Mouse (Mus musculus) forebrain, embryonic 10.5 days (tissue): ENCODE measurements around the gene Cd48. TPM values are rescaled to one million over a fixed set of nuclear protein-coding genes. Genes with fewer than 3 reads are reported as not detected.
"Not testable (repeated sequence)": the region's sequence is repeated elsewhere in the genome, so short reads cannot be mapped to it uniquely, and the experiment has no call there.

Source experiments
- DNase-seq: peaks from one replicate; pipeline ENCODE4 v3.0.0-alpha.2; 2017; ENCODE audit warnings: low spot score; ENCODE audit errors: extremely low spot score
- H3K27ac ChIP-seq: fragments of 300-500 bp; sonication (generic); 2 replicates; pipeline ENCODE4 v1.5.1; 2016; ENCODE audit warnings: mild to moderate bottlenecking
- H3K27me3 ChIP-seq: fragments of 300-500 bp; sonication (generic); 2 replicates; pipeline ENCODE4 v1.6.1; 2016; ENCODE audit warnings: mild to moderate bottlenecking; ENCODE audit not compliant: poor library complexity, severe bottlenecking
- H3K36me3 ChIP-seq: fragments of 300-500 bp; sonication (generic); replicated peaks from 2 replicates; pipeline ENCODE4 v1.6.1; 2016; ENCODE audit warnings: mild to moderate bottlenecking, moderate library complexity
- H3K4me1 ChIP-seq: fragments of 300-500 bp; sonication (generic); 2 replicates; pipeline ENCODE4 v1.6.1; 2016
- H3K4me3 ChIP-seq: fragments of 300-500 bp; sonication (generic); 2 replicates; pipeline ENCODE4 v1.5.1; 2016; ENCODE audit warnings: mild to moderate bottlenecking, moderate library complexity
- H3K9me3 ChIP-seq: fragments of 300-500 bp; sonication (generic); 2 replicates; pipeline ENCODE4 v1.6.1; 2016; ENCODE audit warnings: mild to moderate bottlenecking, moderate library complexity
- WGBS: fragments of 180-500 bp; shearing (Covaris S2); methylation state at CpG from one replicate; pipeline ENCODE4 v1.1.7; 2016; 5-methylcytosine and 5-hydroxymethylcytosine counted together
- polyA plus RNA-seq: library from polyadenylated mRNA; unstranded; fragments of >200 nt; fragmentation: Nextera tagmentation; extraction: Ambion mirVana; gene quantifications from 2 replicates; pipeline ENCODE4 v1.2.1, GENCODE M21; 2016

Gene Cd48
- polyA plus RNA-seq, 1 experiment from 2014 or later, result 0.31 TPM

- Histone ChIP-seq H3K27ac (no peak overlapping the region), H3K4me1 (no peaks in the 10 kb centered on the region), H3K4me3 (no peak overlapping the region), H3K36me3 (no peaks in the 10 kb centered on the region), H3K27me3 (no peaks in the 10 kb centered on the region), H3K9me3 (no peaks in the 10 kb centered on the region)
- WGBS, result 88% methylated on average over 2 of the region's 2 CpGs
- DNase-seq, result no peak
Observed at GRCm38 (mm10) chr1:171663757-171664156, 18.1 kb upstream of the Cd48 start.

- no peaks in the 10 kb centered on the region for H3K9me3 ChIP-seq
- 86% methylated on average over 6 of the region's 6 CpGs for WGBS
- no peak overlapping the region for H3K27ac ChIP-seq
- H3K36me3 ChIP-seq, result no peaks in the 10 kb centered on the region
- no peaks in the 10 kb centered on the region for H3K27me3 ChIP-seq
- H3K4me1 ChIP-seq, result no peaks in the 10 kb centered on the region
- no peak for DNase-seq
- no peak overlapping the region for H3K4me3 ChIP-seq
Observed at GRCm38 (mm10) chr1:171666350-171666749, 15.5 kb upstream of the Cd48 start.

DNA sequence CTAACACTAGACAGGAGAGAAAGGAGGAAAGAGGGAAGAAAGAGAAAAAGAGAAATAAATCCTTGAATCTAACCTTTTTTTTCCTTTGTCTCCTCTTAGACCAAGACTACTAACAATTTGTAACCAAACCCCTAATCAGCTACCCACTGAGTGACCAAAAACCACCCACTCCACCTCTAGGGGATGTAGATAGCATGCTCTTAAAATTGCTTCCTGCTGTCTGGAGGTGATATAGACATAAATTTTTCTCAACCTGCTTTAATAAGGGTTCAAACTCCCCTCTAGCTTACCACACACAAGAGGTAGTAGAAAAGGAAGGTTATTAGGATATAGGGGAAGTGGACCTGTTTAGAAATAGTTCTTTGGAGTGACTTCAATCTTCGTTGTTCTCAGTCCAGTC lies 14.6 kb upstream of the Cd48 start:
- Histone ChIP-seq H3K27me3 (no peaks in the 10 kb centered on the region), H3K4me3 (no peak overlapping the region), H3K4me1 (no peaks in the 10 kb centered on the region), H3K36me3 (no peaks in the 10 kb centered on the region), H3K9me3 (no peaks in the 10 kb centered on the region), H3K27ac (no peak overlapping the region)
- no peak for DNase-seq
- 83% methylated on average over 1 of the region's 1 CpGs for WGBS

- not testable (repeated sequence) for H3K4me1 ChIP-seq, H3K27me3 ChIP-seq, H3K36me3 ChIP-seq, DNase-seq, H3K27ac ChIP-seq, H3K4me3 ChIP-seq, H3K9me3 ChIP-seq
- 92% methylated on average over 2 of the region's 2 CpGs for WGBS
Observed at GRCm38 (mm10) chr1:171672451-171672850, 9.4 kb upstream of the Cd48 start.

GRCm38 (mm10) chr1:171672854-171673475 lies 8.8 kb upstream of the Cd48 start:
- Histone ChIP-seq H3K4me1 (no peaks in the 10 kb centered on the region), H3K27me3 (no peaks in the 10 kb centered on the region), H3K36me3 (no peaks in the 10 kb centered on the region), H3K4me3 (no peak overlapping the region), H3K9me3 (no peaks in the 10 kb centered on the region), H3K27ac (no peak overlapping the region)
- no peak for DNase-seq
- 80% methylated on average over 5 of the region's 5 CpGs for WGBS

DNA sequence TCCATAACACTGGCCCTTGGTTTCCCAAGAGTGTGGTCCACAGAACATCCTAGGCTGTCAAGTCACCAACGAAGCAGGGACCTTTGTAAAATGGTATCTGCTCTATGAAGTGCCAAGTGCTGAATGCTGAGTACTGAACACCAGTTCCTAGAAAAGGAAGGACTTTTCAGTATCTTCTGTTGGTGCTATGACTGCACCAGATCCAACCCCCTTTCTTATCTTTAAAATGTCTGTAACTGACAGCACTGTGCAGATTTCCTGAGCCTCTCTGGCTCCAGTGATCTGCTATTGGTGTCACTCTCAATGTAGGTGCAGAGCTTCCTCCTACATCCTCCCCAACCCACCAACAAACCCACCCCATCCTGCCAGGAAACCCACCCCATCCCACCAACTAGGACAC lies 7.3 kb upstream of the Cd48 start:
- H3K9me3 ChIP-seq, result no peaks in the 10 kb centered on the region
- H3K36me3 ChIP-seq, result no peaks in the 10 kb centered on the region
- 80% methylated on average over 1 of the region's 1 CpGs for WGBS
- no peak overlapping the region for H3K4me3 ChIP-seq
- H3K27me3 ChIP-seq, result no peaks in the 10 kb centered on the region
- H3K4me1 ChIP-seq, result no peaks in the 10 kb centered on the region
- DNase-seq, result no peak
- H3K27ac ChIP-seq, result no peak overlapping the region

- no peak overlapping the region for H3K4me3 ChIP-seq
- no peaks in the 10 kb centered on the region for H3K27me3 ChIP-seq
- H3K27ac ChIP-seq, result no peak overlapping the region
- no peaks in the 10 kb centered on the region for H3K4me1 ChIP-seq
- no peaks in the 10 kb centered on the region for H3K9me3 ChIP-seq
- H3K36me3 ChIP-seq, result no peaks in the 10 kb centered on the region
- no peak for DNase-seq
- 73% methylated on average over 1 of the region's 1 CpGs for WGBS
Observed at GRCm38 (mm10) chr1:171677721-171678120, 4.1 kb upstream of the Cd48 start.

GRCm38 (mm10) chr1:171681009-171681408 lies 800 bp upstream of the Cd48 start:
- Histone ChIP-seq H3K36me3 (no peaks in the 10 kb centered on the region), H3K4me1 (no peaks in the 10 kb centered on the region), H3K27ac (no peak overlapping the region), H3K27me3 (no peaks in the 10 kb centered on the region), H3K9me3 (no peaks in the 10 kb centered on the region), H3K4me3 (no peak overlapping the region)
- WGBS, result 92% methylated on average over 7 of the region's 7 CpGs
- no peak for DNase-seq

GRCm38 (mm10) chr1:171684923-171685322 lies 3.1 kb downstream of the Cd48 start:
- H3K4me1 ChIP-seq, result no peaks in the 10 kb centered on the region
- H3K4me3 ChIP-seq, result no peak overlapping the region
- no peaks in the 10 kb centered on the region for H3K36me3 ChIP-seq
- no peaks in the 10 kb centered on the region for H3K27me3 ChIP-seq
- 93% methylated on average over 9 of the region's 9 CpGs for WGBS
- DNase-seq, result no peak
- H3K9me3 ChIP-seq, result no peaks in the 10 kb centered on the region
- no peak overlapping the region for H3K27ac ChIP-seq

- H3K27ac ChIP-seq, result no peak overlapping the region
- H3K27me3 ChIP-seq, result no peaks in the 10 kb centered on the region
- WGBS, result 90% methylated on average over 4 of the region's 4 CpGs
- H3K9me3 ChIP-seq, result peaks cover under 1% of the 10 kb centered on the region; the same call in 1 of the 2 replicates
- no peaks in the 10 kb centered on the region for H3K4me1 ChIP-seq
- no peaks in the 10 kb centered on the region for H3K36me3 ChIP-seq
- no peak overlapping the region for H3K4me3 ChIP-seq
- DNase-seq, result no peak
Observed at GRCm38 (mm10) chr1:171687320-171687719, 5.5 kb downstream of the Cd48 start.

GRCm38 (mm10) chr1:171693918-171694317 lies 12.1 kb downstream of the Cd48 start:
- WGBS, result 77% methylated on average over 1 of the region's 1 CpGs
- no peak for DNase-seq
- Histone ChIP-seq H3K27ac (no peak overlapping the region), H3K9me3 (peaks cover 5% of the 10 kb centered on the region; the same call in 1 of the 2 replicates), H3K4me1 (no peaks in the 10 kb centered on the region), H3K27me3 (no peaks in the 10 kb centered on the region), H3K36me3 (no peaks in the 10 kb centered on the region), H3K4me3 (no peak overlapping the region)

DNA sequence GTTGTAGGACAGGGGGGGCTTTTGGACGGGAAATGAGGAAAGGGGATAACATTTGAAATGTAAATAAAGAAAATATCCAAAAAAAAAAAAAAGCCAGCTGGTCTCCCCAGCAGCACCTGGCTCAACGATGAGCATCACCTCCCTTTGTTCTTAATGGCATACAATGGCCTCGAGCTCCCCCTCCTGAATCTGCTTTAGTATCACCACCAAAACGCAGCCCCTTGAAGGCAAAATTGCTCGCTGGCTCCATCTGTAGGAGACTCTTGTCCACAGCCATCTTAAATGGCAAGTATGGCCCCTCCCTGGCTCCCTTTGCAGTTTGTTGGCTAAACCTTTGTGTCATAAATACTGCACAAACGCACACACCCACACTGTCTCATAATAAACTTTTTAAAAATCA lies 17.2 kb downstream of the Cd48 start:
- Histone ChIP-seq H3K4me1 (no peaks in the 10 kb centered on the region), H3K4me3 (no peak overlapping the region), H3K36me3 (no peaks in the 10 kb centered on the region), H3K27ac (no peak overlapping the region), H3K9me3 (no peaks in the 10 kb centered on the region), H3K27me3 (no peaks in the 10 kb centered on the region)
- WGBS, result 21% methylated on average over 6 of the region's 6 CpGs
- DNase-seq, result peak; percentile 18

- not testable (repeated sequence) for H3K9me3 ChIP-seq, DNase-seq, H3K4me1 ChIP-seq, H3K36me3 ChIP-seq, H3K27ac ChIP-seq, H3K27me3 ChIP-seq, H3K4me3 ChIP-seq
- WGBS, result 85% methylated on average over 1 of the region's 1 CpGs
Observed at GRCm38 (mm10) chr1:171713736-171714135, 31.9 kb downstream of the Cd48 start.

GRCm38 (mm10) chr1:171715434-171715833 lies 33.6 kb downstream of the Cd48 start:
- Histone ChIP-seq H3K9me3 (no peaks in the 10 kb centered on the region), H3K4me3 (no peak overlapping the region), H3K4me1 (no peaks in the 10 kb centered on the region), H3K36me3 (no peaks in the 10 kb centered on the region), H3K27ac (no peak overlapping the region), H3K27me3 (no peaks in the 10 kb centered on the region)
- DNase-seq, result no peak
- 85% methylated on average over 2 of the region's 2 CpGs for WGBS
